Mouse (Mus musculus): ENCODE results near the gene Rab11fip3.

Rab11fip3 gene

GRCm38 (mm10) chr17:25956201-25956600 is 113.2 kb downstream of the Rab11fip3 start:
- DNase-seq (ENCODE audit: low spot score in 2 of 2), result no peak

GRCm38 (mm10) chr17:25955736-25956135 is 113.6 kb downstream of the Rab11fip3 start:
- DNase-seq (ENCODE audit: low spot score in 2 of 2), result no peak

- DNase-seq (ENCODE audit: low spot score in 2 of 2), result no peak
Measured at GRCm38 (mm10) chr17:25954671-25955070, 114.7 kb downstream of the Rab11fip3 start.

- no peak for DNase-seq (ENCODE audit: low spot score in 2 of 2)
Measured at GRCm38 (mm10) chr17:25953161-25953560, 116.2 kb downstream of the Rab11fip3 start.

- no peak for DNase-seq (ENCODE audit: low spot score in 2 of 2)
Measured at GRCm38 (mm10) chr17:25951803-25952623, 117.3 kb downstream of the Rab11fip3 start, which contains the start of gene A930017K11Rik. Gene A930017K11Rik, minus strand, starts transcription at chr17:25952565.

- no peak for DNase-seq (ENCODE audit: low spot score in 2 of 2)
Measured at GRCm38 (mm10) chr17:25951225-25951802, 118.0 kb downstream of the Rab11fip3 start.

GRCm38 (mm10) chr17:25950706-25951105 is 118.6 kb downstream of the Rab11fip3 start:
- no peak for DNase-seq (ENCODE audit: low spot score in 2 of 2)

- no peak for DNase-seq (ENCODE audit: low spot score in 2 of 2)
Measured at GRCm38 (mm10) chr17:25949981-25950380, 119.4 kb downstream of the Rab11fip3 start.

- no peak for DNase-seq (ENCODE audit: low spot score in 2 of 2)
Measured at GRCm38 (mm10) chr17:25948051-25948450, 121.3 kb downstream of the Rab11fip3 start.

- no peak for DNase-seq (ENCODE audit: low spot score in 2 of 2)
Measured at GRCm38 (mm10) chr17:25947576-25947975, 121.8 kb downstream of the Rab11fip3 start.

- no peak for DNase-seq (ENCODE audit: low spot score in 2 of 2)
Measured at GRCm38 (mm10) chr17:25946891-25947290, 122.5 kb downstream of the Rab11fip3 start.

GRCm38 (mm10) chr17:25946349-25946748 is 123.0 kb downstream of the Rab11fip3 start:
- no peak for DNase-seq (ENCODE audit: low spot score in 2 of 2)

- DNase-seq (ENCODE audit: low spot score in 2 of 2), result no peak
Measured at GRCm38 (mm10) chr17:25945517-25946155, 123.7 kb downstream of the Rab11fip3 start.

GRCm38 (mm10) chr17:25944366-25945163 is 124.8 kb downstream of the Rab11fip3 start, which contains the start of the genes Pigq and Nhlrc4:
Gene Pigq, minus strand, starts transcription at chr17:25944936.
Gene Nhlrc4, minus strand, starts transcription at chr17:25944961.
- no peak for DNase-seq (ENCODE audit: low spot score in 2 of 2)

- DNase-seq (ENCODE audit: low spot score in 2 of 2), result no peak
Measured at GRCm38 (mm10) chr17:25943769-25944168, 125.6 kb downstream of the Rab11fip3 start.

- DNase-seq (ENCODE audit: low spot score in 2 of 2), result no peak
Measured at GRCm38 (mm10) chr17:25943221-25943620, 126.1 kb downstream of the Rab11fip3 start.

- DNase-seq (ENCODE audit: low spot score in 2 of 2), result no peak
Measured at GRCm38 (mm10) chr17:25942597-25943151, 126.7 kb downstream of the Rab11fip3 start.

GRCm38 (mm10) chr17:25941511-25942241 is 127.7 kb downstream of the Rab11fip3 start:
- peak; percentile 71 to 79 for DNase-seq (ENCODE audit: low spot score in 2 of 2)
